Mouse (Mus musculus): ENCODE measurements around the gene Hic1.

GRCm38 (mm10) chr11:75142749-75143148 is 26.6 kb downstream of the Hic1 start:
- TF ChIP-seq POLR2A (IDR thresholded peaks at IDR 0.05; ENCODE audit: low read depth, low read length) (no peak), CTCF (IDR thresholded peaks at IDR 0.05; ENCODE audit: borderline replicate concordance, insufficient read depth, low read length) (no peak)
